Comparison of ENCODE assay signal across 9 mouse cellular contexts in genomic region chr1:189868036-189868435, GRCm38 (mm10). TPM values are rescaled to one million over a fixed set of nuclear protein-coding genes. Genes with fewer than 3 reads are reported as not detected.
DNase-seq lines count a peak whose midpoint lies in the region; ATAC-seq and TF ChIP-seq lines count a peak whose summit lies in the region.
"Had no signal": no experiment of that assay in that cellular context is flagged by ENCODE, and none has a peak within 500 bp of the region (broad histone marks: within the 10 kb centered on the region; RNA-seq: fewer than 3 reads in every experiment).

No protein-coding gene starts in this region.

- no peak for ATAC-seq in forebrain, embryonic 11.5 days (replicated peaks; ENCODE audit: low FRiP score)
- ATAC-seq in forebrain, embryonic 15.5 days (replicated peaks) = no peak
- peak; percentile 41; the same call in 1 of the 2 replicates for ATAC-seq in intestine, embryonic 15.5 days
- peak; percentile 41 for ATAC-seq in stomach, postnatal 0 days (ENCODE audit: low FRiP score, low TSS enrichment)

- no peak overlapping the region for H3K4me2 ChIP-seq in forebrain, embryonic 11.5 days (ENCODE audit: low read depth, low read length, severe bottlenecking)
- no peak overlapping the region for H3K4me2 ChIP-seq in forebrain, embryonic 15.5 days (replicated peaks)
- no peak overlapping the region for H3K4me2 ChIP-seq in intestine, embryonic 15.5 days (replicated peaks)
- no peak overlapping the region for H3K4me2 ChIP-seq in stomach, postnatal 0 days (replicated peaks; ENCODE audit: low read depth)

- H3K27ac ChIP-seq in forebrain, embryonic 11.5 days (ENCODE audit: low read depth, low read length) = no peak overlapping the region
- no peak overlapping the region for H3K27ac ChIP-seq in forebrain, embryonic 15.5 days (replicated peaks)
- H3K27ac ChIP-seq in intestine, embryonic 15.5 days = no peak overlapping the region
- H3K27ac ChIP-seq in stomach, postnatal 0 days (replicated peaks) = peak overlapping the region; percentile 89; the same call in 1 of the 2 replicates

- TF ChIP-seq EP300 in stomach, postnatal 0 days (optimal IDR thresholded peaks at IDR 0.05) = no peak

- H3K27me3 ChIP-seq in forebrain, embryonic 11.5 days (ENCODE audit: control insufficient read depth, insufficient read depth, low read length) = no peaks in the 10 kb centered on the region
- no peaks in the 10 kb centered on the region for H3K27me3 ChIP-seq in forebrain, embryonic 15.5 days
- H3K27me3 ChIP-seq in intestine, embryonic 15.5 days (replicated peaks) = no peaks in the 10 kb centered on the region
- no peaks in the 10 kb centered on the region for H3K27me3 ChIP-seq in stomach, postnatal 0 days (ENCODE audit: control insufficient read depth, insufficient read depth, low read length)
- H3K27me3 ChIP-seq: stomach, embryonic 15.5 days had no signal

- no peak overlapping the region for H3K4me3 ChIP-seq in forebrain, embryonic 11.5 days (ENCODE audit: low read depth, low read length)
- H3K4me3 ChIP-seq in forebrain, embryonic 15.5 days = no peak overlapping the region
- no peak overlapping the region for H3K4me3 ChIP-seq in intestine, embryonic 15.5 days (replicated peaks)
- H3K4me3 ChIP-seq in stomach, postnatal 0 days (ENCODE audit: low read depth, low read length) = no peak overlapping the region
- H3K4me3 ChIP-seq: stomach, embryonic 15.5 days had no signal

- WGBS in forebrain, embryonic 11.5 days = 87% methylated on average over 10 of the region's 10 CpGs
- 88% methylated on average over 10 of the region's 10 CpGs for WGBS in forebrain, embryonic 15.5 days
- WGBS in intestine, embryonic 15.5 days = 76% methylated on average over 10 of the region's 10 CpGs
- 59% methylated on average over 10 of the region's 10 CpGs for WGBS in stomach, postnatal 0 days

- H3K4me1 ChIP-seq in forebrain, embryonic 11.5 days (replicated peaks; ENCODE audit: control insufficient read depth, insufficient read depth, low read length) = no peaks in the 10 kb centered on the region
- peaks cover 17% of the 10 kb centered on the region for H3K4me1 ChIP-seq in forebrain, embryonic 15.5 days
- H3K4me1 ChIP-seq in intestine, embryonic 15.5 days (replicated peaks) = peaks cover 15% of the 10 kb centered on the region
- H3K4me1 ChIP-seq in stomach, postnatal 0 days (replicated peaks; ENCODE audit: control insufficient read depth, insufficient read depth) = peaks cover 9% of the 10 kb centered on the region

- H3K9me3 ChIP-seq in forebrain, embryonic 11.5 days (ENCODE audit: control insufficient read depth, low read length) = no peaks in the 10 kb centered on the region
- no peaks in the 10 kb centered on the region for H3K9me3 ChIP-seq in forebrain, embryonic 15.5 days
- H3K9me3 ChIP-seq in intestine, embryonic 15.5 days = no peaks in the 10 kb centered on the region
- no peaks in the 10 kb centered on the region for H3K9me3 ChIP-seq in stomach, postnatal 0 days (ENCODE audit: control insufficient read depth, low read length)
- H3K9me3 ChIP-seq: stomach, embryonic 15.5 days had no signal

- H3K36me3 ChIP-seq in forebrain, embryonic 11.5 days (ENCODE audit: control insufficient read depth, insufficient read depth, low read length) = no peaks in the 10 kb centered on the region
- H3K36me3 ChIP-seq in forebrain, embryonic 15.5 days = no peaks in the 10 kb centered on the region
- H3K36me3 ChIP-seq in intestine, embryonic 15.5 days = peaks cover 7% of the 10 kb centered on the region
- H3K36me3 ChIP-seq in stomach, postnatal 0 days (ENCODE audit: control insufficient read depth, insufficient read depth, low read length) = 0 out of 2 replicates have a peak, but pooled peaks cover 10% of the 10 kb centered on the region

- H3K9ac ChIP-seq in forebrain, embryonic 11.5 days (ENCODE audit: low read length) = no peak overlapping the region
- no peak overlapping the region for H3K9ac ChIP-seq in forebrain, embryonic 15.5 days (replicated peaks)
- no peak overlapping the region for H3K9ac ChIP-seq in intestine, embryonic 15.5 days
- H3K9ac ChIP-seq in stomach, postnatal 0 days (ENCODE audit: low read length) = no peak overlapping the region
- H3K9ac ChIP-seq: stomach, embryonic 15.5 days had no signal

- DNase-seq in forebrain, embryonic 11.5 days (ENCODE audit: low spot score) = peak; percentile 46
- DNase-seq in thymus, postnatal 14 days = peak; percentile 43
- no peak for DNase-seq in thymus, postnatal 25 days
- peak; percentile 54 for DNase-seq in stomach, postnatal 0 days (ENCODE audit: low spot score)
- DNase-seq in gastrocnemius, postnatal 25 days = no peak
- no peak for DNase-seq in cerebellum, adult 9-11 months

- TF ChIP-seq CTCF in stomach, postnatal 0 days (IDR thresholded peaks at IDR 0.05; ENCODE audit: low read depth) = peak; percentile 51

RNA-seq across cellular contexts. Expression of gene Smyd2, which starts 54.1 kb away (rescaled TPM):
- polyA plus RNA-seq in forebrain, embryonic 11.5 days (2014; fragmentation: Nextera tagmentation; extraction: Ambion mirVana) = 43.1 and 46.0 TPM in 2 replicates
- 65.8 and 69.9 TPM in 2 replicates for polyA plus RNA-seq in forebrain, embryonic 15.5 days (2015; fragmentation: Nextera tagmentation; extraction: Ambion mirVana)
- polyA plus RNA-seq in intestine, embryonic 15.5 days (2015; fragmentation: Nextera tagmentation; extraction: Ambion mirVana) = 101 and 112 TPM in 2 replicates
- polyA plus RNA-seq in stomach, postnatal 0 days (2015; fragmentation: Nextera tagmentation; extraction: Ambion mirVana) = 59.0 and 61.7 TPM in 2 replicates
- total RNA-seq in gastrocnemius, postnatal 25 days (2021) = 100 to 1,000 TPM; 124 to 197 TPM

Comparison
In these comparisons a context has a peak if more than half of its experiments do, and no peak if none do; other contexts are left out.
1. DNase-seq: peak in forebrain, embryonic 11.5 days (single experiment), thymus, postnatal 14 days (single experiment) and stomach, postnatal 0 days (single experiment); none in thymus, postnatal 25 days (single experiment), gastrocnemius, postnatal 25 days (single experiment) and cerebellum, adult 9-11 months (single experiment).
2. ATAC-seq: peak in intestine, embryonic 15.5 days (single experiment) and stomach, postnatal 0 days (single experiment); none in forebrain, embryonic 11.5 days (single experiment) and forebrain, embryonic 15.5 days (single experiment).